Mouse (Mus musculus): ENCODE data around the gene Atg7. TPM values are rescaled to one million over a fixed set of nuclear protein-coding genes. Genes with fewer than 3 reads are reported as not detected.
A peak's percentile ranks its signal among the peaks of the same experiment; 100 is the strongest.

Atg7 gene
- total RNA-seq, 4 experiments from 2014 or later = 21.0 to 28.8 (median 28.3) TPM

DNA sequence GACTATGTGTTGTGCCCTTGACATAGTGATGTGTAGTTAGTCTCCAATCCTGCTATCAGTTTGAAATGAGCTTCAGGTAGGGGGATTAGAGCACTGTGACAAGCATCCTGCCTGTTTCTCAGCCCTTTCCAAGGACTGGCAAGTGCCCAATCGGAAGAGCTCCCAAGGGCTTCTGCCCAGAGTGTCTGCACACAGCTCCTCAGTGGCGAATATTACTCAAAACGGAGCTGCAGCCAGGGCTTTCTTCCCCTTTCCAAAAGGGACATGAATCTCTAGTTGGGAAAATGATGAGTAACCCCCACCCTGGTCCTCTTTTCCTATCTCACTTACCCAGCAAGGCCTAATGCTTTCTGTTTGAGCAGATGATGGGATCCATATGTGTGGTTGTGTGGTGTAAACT lies 90.8 kb downstream of the Atg7 start:
- DNase-seq (ENCODE audit: low spot score in 2 of 2) = no peak

DNA sequence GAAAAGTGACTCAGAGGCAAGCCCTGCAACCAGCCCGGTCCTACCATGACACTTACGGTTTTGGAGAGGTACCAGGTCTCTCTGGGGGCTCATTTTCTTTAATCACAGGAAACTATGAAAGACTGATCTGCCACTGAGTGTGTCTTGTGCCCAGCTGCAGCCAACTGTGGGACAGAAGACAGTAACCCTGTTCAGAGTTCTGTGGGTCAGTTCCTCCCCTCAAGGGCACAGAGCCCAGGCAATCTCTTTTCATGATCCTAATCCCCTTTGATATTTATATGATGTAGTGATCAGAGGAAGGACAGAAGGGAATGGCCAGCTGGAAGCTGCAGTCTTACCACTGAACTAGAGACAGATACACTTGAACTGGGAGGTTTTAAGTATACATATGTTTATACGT lies 92.2 kb downstream of the Atg7 start:
- DNase-seq (ENCODE audit: low spot score in 2 of 2) = no peak

DNA sequence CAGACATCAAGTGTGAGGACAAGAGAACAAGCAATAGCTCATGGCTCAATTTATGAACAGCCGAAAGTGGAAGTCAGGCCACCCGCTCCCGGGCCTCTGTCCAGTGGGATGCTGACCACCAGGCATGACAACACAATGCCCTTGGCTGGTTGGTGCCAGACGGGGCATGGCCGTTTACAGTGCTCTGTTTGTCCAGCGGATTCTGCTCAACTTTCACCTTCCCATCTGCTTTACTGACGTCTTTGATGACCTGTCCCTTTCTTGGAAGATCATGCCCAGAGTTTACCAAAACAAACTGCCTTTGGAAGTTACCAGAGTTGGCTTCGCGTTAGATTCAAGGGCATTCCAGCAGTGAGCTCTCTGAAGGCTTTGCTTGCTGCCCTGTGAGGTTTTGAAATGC lies 93.5 kb downstream of the Atg7 start:
- DNase-seq (ENCODE audit: low spot score in 2 of 2) = no peak

DNA sequence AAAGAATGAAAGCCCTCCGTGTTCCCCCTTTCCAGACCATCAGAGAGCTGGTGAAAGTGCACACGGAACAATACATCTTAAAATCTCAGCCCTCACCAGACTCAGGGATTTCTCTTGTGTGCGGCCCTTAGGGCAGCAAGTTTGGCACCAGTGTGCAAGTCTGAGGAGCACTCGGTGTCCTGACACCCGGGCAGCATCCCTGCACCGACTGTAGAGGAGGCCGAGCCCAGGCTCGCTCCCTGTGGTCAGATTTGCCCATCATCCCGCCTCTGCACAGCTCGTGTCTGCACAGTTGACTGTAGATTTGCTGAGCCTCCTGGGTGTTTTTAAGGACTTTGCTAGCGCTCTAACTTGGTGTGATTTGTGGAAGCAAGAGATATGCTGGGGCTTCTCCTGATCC lies 94.3 kb downstream of the Atg7 start:
- DNase-seq (ENCODE audit: low spot score in 2 of 2) = no peak

DNA sequence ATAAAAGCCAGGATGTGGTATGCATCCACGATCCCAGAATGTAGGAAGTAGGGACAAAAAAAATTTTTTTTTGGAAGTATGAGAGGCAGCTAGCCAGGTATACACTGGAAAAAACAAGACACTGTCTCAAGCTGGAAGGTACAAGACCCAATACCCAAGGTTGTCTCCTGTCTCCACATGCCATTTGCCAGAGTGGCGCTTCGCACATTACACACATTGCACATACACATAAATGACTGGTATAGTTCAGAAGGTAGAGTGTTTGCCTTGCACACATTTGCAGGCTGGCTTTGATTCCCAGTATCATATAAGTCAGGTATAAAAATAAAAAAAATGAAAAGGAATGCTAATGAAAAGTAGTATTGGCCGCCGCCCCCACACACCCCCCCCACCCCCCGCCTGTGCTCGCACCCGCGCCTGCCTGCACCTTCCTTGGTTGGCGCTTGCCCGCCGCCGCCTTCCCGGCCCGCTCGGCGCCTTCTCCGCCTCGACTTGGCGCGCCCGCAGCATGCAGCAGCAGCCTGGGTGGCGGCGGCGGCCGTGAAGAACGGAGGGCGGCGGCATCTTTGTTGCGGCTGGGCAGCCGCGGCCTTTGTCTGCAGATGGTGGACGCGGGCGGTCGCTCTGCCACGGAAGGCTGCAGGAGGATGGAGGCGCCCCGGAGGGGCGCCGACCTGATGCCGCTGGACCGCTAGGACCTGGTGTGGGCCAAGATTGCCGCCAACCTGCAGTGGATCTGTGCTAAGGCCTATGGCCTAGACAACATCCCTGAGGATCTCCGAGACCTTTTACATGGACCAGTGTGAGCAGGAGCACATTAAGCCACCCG lies 95.2 kb downstream of the Atg7 start:
- no peak for DNase-seq (ENCODE audit: low spot score in 2 of 2)

DNA sequence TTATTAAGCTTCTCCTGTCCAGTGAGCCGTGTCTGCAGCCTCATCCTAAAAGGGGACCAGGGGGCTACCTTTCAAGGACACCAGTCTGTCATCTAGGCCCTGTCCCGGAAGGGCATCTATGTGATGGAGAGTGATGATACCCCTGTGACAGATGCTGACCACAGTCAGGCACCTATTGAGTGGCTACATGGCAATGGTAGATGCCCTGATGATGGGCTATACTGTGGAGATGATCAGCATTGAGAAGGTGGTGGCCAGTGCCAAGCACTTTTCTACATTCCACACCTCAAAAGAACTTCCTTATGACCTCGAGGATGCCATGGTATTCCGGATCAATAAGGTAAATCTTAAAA lies 95.8 kb downstream of the Atg7 start:
- DNase-seq (ENCODE audit: low spot score in 2 of 2) = no peak

DNA sequence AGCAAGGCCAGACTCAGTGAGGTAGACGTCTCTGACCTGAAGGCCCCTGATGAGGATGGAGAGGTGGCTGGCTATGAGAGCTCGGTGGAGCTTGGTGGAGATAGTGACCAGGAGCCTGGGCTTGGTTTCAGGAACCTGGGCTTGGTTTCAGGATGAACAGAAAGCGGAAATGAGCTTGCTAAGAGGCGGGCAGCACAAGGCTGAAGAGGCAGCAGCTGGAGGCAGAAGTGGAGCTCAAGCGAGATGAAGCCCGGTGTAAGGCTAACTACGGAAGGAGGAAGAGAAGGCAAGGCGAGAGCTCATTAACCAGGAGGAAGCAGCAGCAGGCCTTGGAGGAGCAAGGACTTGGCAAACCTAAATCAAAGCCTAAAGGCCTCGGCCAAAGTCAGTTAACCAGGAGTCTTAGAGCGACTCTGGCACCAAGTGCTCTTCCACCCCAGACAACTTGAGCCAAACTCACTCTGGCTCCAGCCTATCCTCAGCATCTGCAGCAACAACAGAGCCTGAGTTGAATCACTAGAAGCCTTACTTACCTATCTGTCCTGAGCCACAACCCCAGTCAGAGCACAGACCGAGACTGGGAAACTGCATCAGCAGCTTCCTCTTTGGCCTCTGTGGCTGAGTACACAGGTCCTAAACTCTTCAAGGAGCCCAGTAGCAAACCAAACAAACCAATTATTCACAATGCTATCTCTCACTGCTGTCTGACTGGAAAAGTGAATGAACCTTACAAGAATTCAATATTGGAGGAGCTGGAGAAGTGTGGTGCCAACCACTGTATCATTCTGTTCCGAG lies 99.5 kb downstream of the Atg7 start:
- DNase-seq (ENCODE audit: low spot score in 2 of 2) = no peak

DNA sequence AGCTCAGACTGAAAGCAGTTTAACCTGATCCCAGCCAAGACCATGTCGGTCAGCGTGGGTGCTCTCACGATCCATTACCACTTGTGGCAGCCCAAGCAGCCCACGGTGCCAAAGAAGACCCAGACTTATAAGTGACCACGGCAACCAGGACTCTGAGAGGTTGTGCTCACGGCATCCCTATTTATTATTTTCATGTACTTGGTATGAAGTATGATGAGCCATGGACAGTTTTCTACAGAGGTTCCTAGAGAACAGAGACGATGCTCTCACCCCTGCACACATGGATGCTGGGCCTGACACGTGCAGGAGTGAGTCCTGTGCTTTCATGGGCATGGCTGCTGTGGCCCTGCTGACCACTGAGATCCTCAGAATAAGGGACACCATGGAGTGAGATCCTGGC lies 100.2 kb downstream of the Atg7 start:
- no peak for DNase-seq (ENCODE audit: low spot score in 2 of 2)

DNA sequence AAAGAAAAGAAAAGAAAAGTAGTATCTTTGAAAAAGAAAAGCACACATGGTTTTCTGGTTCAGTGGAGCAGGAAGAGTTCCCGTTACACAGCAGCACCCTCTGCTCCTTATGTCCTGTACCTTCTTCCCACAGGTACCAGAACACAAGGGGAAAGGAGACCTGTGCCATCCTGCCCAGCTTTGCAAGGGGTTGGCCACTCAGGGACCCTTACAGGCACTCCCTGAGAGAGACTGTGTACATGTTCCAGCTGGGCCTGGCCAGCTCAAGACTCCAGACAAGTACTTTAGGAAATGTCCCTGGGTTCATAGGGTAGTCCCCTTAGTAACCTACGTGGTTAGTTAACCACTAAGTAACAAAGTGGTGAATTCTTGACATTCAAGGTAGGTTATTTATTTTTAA lies 100.9 kb downstream of the Atg7 start:
- no peak for DNase-seq (ENCODE audit: low spot score in 2 of 2)

DNA sequence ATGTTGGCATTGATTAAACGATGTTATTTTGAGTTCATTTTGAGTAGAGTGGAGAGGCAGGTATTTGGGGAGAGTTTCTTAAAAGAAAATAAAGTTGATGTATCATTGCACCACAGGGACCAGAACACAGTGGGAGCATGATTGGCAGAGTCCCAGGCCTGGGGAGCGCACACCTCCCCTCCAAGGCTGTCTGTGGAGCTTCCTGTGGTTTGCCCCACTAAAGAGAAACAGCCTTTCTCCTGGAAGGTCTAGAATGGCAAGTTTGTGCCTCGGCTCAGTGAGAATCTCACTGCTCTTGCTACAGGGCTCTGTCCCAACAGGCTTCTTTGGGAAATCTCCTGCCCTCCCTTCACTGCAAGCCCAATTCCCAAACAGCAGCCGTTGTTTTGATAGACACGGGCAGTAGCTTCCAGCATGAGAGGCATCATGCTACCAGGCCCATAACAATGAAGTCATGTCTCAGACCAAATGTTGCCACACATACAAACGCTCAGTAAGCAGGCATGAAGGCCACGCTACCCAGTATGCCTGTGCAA lies 103.6 kb downstream of the Atg7 start:
- DNase-seq (ENCODE audit: low spot score in 2 of 2) = no peak

DNA sequence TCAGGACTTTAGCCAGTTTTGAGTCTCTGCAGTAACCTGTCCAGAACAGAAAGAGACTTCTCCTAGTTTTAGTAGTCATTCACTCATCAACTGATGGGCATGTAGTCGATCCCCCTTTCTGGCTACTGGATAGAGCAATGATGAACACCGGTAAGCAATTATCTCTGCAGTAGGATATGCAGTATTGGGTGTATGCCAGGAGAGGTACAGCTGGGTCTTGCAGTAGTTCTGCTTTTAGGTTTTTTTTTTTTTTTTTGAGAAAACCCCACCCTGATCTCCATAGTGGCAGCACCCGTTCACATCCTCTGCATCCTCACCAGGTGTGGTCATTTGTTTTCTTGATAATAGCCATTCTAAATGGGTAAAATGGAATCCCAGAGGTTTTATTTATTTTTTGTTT lies 105.5 kb downstream of the Atg7 start:
- no peak for DNase-seq (ENCODE audit: low spot score in 2 of 2)

DNA sequence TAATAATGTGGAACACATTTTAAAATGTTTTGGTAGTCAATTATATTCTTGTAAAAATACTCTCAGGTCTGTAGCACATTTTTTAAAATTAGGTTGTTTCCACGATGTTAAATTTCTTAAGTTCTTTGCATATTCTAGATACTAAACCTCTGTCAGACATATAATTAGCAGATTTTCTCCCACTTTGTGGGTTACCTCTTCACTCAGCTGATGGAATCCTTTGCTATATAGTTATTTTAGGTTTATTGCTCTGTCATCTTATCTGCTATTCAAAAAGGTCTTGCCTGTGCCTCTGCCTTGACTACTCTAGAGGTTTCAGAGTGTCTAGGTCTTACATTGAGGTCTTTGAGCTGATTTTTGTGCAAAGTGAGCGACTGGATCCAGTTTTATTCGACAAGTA lies 106.0 kb downstream of the Atg7 start:
- no peak for DNase-seq (ENCODE audit: low spot score in 2 of 2)

DNA sequence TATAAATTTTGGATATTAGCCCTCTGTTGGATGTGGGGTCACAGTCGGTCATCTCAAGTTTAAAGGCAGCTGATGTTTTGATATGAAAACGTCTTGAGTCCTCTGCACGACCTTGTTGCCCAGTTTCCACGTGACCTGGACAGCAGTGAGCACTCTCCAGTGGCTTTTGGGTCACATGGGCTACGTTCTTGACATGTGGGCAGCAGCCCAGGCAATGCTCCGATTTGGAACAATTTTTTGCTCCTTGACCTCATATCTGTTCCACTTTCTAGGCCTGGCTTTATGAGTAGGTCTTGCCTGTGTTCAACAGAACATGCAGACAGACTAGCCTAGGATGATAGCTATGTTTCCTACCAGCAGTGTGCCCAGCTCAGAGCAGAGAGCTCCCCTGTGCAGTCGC lies 115.9 kb downstream of the Atg7 start:
- no peak for DNase-seq (ENCODE audit: low spot score in 2 of 2)

DNA sequence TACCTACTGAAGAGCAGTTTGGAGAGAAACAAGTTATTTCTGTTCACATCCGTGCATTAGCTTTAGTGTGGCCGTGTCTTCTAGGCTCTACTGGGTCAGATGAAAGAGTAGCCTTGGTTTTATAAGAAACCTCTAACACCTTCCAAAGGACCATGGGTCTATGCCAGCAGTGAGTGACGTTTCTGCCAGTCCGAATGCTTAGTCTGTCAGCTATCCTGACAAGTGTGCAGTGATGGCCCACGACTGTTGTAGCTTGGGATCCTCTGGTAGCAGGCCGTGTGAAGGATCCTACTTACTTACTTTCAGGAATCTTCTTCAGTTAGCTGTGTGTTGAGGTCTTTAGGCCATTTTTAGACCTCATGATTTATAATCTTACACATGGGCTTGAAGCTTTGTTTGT lies 123.4 kb downstream of the Atg7 start:
- DNase-seq (ENCODE audit: low spot score in 2 of 2) = no peak

DNA sequence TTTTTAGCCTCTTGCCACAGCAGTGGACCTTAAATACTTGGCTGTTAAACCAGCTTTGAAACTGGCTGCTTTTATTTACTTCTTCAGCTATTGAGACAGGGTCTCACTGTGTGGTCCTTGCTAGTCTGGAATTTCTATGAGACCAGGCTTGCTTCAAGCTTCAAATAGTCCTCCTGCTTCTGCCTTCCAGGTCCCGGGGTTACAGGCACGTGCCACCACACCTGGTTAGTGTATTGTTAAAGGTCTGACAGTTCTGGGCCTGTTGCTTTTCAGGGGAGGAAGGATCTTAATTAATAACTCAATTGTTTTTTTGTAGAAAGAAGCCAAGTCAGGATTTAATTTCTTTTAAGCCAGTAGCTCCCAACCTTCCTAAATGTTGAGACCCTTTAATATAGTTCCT lies 124.8 kb downstream of the Atg7 start:
- no peak for DNase-seq (ENCODE audit: low spot score in 2 of 2)

DNA sequence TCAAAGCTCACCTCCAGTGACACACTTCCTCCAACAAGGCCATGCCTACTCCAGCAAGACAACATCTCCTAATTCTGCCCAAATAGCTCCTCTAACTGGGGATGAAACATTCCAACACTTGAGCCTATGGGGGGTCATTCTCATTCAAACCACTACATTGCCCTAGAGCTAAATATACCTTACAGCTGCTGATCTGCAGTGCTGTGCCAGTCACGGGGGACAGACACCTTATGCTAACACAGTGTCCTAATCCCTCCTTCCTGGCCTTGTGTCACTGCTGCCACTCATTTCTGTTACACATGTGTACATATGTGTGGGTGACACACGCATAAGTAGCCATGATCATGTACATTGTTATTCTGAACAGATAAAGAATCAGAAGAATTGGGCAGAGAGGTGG lies 127.4 kb downstream of the Atg7 start:
- DNase-seq (ENCODE audit: low spot score in 2 of 2) = no peak

DNA sequence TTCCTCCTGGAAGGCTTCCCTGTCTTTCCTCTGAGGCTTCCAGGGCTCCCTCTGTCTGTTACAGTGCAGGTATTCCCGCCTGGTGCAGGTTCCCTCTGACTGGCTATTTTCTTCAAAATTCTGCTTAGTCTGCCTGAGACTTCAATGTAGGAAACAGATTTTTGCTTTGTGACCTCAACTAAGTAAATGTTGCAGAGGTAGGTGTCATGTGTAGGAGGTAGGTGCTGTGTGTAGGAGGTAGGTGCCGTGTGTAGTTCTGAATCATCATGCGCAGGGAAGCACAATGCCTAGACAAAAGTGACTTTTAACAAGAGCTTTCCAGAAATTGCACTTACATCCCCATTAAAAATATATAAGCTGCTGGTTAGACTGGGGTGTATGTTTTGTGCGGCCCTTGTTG lies 128.6 kb downstream of the Atg7 start:
- no peak for DNase-seq (ENCODE audit: low spot score in 2 of 2)

DNA sequence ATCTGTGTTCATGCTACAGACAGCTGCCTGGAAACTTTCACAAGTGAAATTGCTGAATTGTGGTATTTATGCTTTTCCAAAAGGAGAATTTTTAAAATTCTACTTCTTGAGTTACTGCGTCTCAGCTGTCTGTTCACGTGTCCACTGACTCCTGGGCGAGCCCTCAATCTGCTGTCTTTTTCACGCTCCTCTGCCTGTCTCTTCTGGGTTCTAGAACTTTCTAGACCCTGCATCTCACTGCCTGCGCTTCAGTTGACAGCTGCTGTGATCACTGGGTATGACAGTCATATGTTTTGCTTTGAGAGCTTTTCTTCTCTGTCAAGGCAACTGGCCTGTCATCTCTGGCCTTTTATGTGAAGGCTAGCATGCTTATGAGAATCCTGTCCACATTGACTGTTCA lies 132.3 kb downstream of the Atg7 start:
- no peak for DNase-seq (ENCODE audit: low spot score in 2 of 2)

DNA sequence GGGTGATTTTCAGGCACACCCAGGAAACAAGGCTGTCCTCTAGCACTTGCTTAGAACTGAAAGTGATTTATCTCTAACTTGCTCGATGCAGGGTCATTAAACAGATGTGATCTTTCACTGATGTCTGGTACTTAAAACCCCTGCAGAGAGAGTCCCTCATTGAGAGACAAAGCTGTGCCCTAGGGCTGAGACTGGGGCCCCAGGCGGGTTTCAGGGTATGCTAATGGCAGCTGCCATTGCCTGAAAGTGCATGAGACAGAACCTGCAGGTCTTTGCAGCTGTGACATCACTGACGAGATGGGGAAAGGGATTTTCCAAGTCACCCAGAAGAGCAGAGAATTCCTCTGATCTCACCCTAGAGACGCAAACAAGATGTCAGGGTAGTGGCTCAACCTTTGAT lies 135.0 kb downstream of the Atg7 start:
- DNase-seq (ENCODE audit: low spot score in 2 of 2) = no peak

DNA sequence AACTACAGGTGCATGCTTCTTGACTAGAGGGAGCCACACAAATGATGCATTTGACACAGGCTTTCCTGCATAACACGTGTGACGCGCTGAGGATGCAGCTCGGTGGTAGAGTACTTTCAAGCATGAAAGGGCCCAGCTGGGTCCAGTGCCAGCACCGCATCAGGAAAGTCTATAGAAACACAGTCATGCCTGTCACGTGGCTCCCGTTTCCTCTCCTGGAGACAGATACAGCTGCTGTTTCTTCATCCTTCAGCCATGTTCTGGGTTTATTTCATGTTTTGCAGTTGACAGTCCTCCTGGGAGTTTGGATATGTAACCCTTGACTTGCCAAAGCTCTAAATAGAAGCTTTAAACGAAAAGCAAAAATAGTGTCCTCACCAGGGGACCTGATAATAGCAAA lies 135.8 kb downstream of the Atg7 start:
- DNase-seq (ENCODE audit: low spot score in 2 of 2) = no peak

DNA sequence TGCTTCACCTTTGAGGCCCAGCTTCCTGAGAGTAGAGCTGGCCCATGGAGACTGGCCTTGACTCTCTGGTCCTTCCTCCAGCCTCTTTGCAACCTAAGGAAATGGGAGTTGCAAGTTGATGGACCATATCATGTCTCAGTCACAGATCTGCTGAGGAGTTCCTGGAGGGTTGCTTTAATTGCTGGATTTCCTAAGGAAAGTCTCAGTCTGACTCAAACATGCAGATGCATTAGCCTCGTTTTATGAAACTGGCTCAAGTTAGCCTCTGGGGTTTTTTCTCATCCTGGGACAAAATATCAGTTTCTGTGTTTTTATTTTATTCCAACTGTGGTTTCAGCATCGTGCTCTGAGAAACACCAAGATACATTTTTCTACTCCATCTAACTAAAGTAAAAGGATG lies 137.7 kb downstream of the Atg7 start:
- DNase-seq (ENCODE audit: low spot score in 2 of 2) = no peak

DNA sequence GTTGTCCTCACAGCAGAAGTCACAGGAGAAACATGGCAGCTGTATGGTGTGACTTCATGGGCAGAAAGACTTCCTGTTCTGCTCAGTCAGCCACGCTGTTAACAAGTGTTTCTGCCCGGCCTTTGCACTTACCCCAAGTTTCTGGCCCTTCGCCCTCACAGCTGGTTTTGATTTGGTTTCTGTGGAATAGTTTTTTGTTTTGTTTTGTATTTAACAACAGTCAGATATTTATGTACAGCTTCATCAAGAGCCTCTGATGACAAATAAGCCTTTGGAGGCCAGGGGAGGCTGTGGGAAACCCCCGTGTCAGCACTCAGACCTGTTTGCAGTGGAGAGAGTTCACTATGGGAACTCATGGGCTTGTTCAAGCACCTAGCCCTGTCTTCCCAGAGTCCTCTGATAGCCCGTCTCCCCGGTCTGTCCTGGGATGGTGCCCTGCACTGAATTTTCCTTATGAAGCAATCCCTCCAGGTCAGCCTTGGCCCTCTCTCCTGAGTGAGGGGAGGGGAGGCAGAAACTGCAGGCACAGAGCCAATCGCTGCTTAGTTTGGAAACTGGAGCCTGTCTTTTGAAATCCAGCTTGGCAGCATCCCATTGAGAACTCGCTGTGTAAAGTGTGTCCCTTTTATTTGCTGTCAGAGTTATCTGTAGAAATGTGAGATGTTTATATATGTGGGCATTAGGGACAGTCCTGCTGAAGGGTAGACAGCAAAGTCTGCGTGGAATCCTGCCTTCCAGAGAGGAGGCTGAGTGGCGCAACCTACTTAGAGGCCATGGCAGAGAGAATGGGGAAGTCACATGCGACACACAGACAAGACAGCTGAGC lies 138.7 kb downstream of the Atg7 start:
- peak in 1 of 2 experiments; percentile 41 for DNase-seq (ENCODE audit: low spot score in 2 of 2)

Data from layer of hippocampus, adult 8-10 months (tissue).